Mouse (Mus musculus) lung, postnatal 0 days (tissue): ENCODE measurements around the gene D5Ertd579e. TPM values are rescaled to one million over a fixed set of nuclear protein-coding genes. Genes with fewer than 3 reads are reported as not detected.

Experiments
- ATAC-seq: fragments of 200-750 bp; cut with Nextera tagmentation; 2 replicates; pipeline ENCODE4 v1.8.0; 2017; ENCODE audit warnings: moderate library complexity
- DNase-seq: peaks from one replicate; pipeline ENCODE4 v3.0.0-alpha.2; 2016; ENCODE audit warnings: low spot score
- H3K27ac ChIP-seq: fragments of 300-500 bp; sonication (generic); 2 replicates; pipeline ENCODE4 v1.5.1; 2014; ENCODE audit warnings: antibody characterized with exemption, mild to moderate bottlenecking, low read length, mixed read lengths
- H3K27me3 ChIP-seq: fragments of 300-500 bp; sonication (generic); replicated peaks from 2 replicates; pipeline ENCODE4 v1.6.1; 2014; ENCODE audit warnings: low read length, mixed read lengths; ENCODE audit not compliant: insufficient read depth
- H3K36me3 ChIP-seq: fragments of 300-500 bp; sonication (generic); 2 replicates; pipeline ENCODE4 v1.6.1; 2014; ENCODE audit warnings: low read length, mixed read lengths; ENCODE audit not compliant: insufficient read depth
- H3K4me1 ChIP-seq: fragments of 300-500 bp; sonication (generic); 2 replicates; pipeline ENCODE4 v1.6.1; 2014; ENCODE audit warnings: antibody characterized with exemption, low read depth, low read length, mixed read lengths; ENCODE audit not compliant: insufficient read depth
- H3K4me2 ChIP-seq: fragments of 300-500 bp; sonication (generic); replicated peaks from 2 replicates; pipeline ENCODE4 v1.6.1; 2014; ENCODE audit warnings: low read depth, mild to moderate bottlenecking, low read length, moderate library complexity, mixed read lengths
- H3K4me3 ChIP-seq: fragments of 300-500 bp; sonication (generic); 2 replicates; pipeline ENCODE4 v1.5.1; 2014; ENCODE audit warnings: low read depth, low read length
- H3K9ac ChIP-seq: fragments of 300-500 bp; sonication (generic); replicated peaks from 2 replicates; pipeline ENCODE4 v1.6.1; 2014; ENCODE audit warnings: low read depth, mild to moderate bottlenecking
- H3K9me3 ChIP-seq: fragments of 300-500 bp; sonication (generic); 2 replicates; pipeline ENCODE4 v1.6.1; 2016; ENCODE audit warnings: low read length, mixed read lengths
- CTCF ChIP-seq: IDR thresholded peaks from 2 replicates; pipeline ENCODE4 v1.5.1; 2016; ENCODE audit warnings: antibody characterized with exemption, mild to moderate bottlenecking
- EP300 ChIP-seq: IDR thresholded peaks from 2 replicates; pipeline ENCODE4 v1.6.1; 2016; ENCODE audit warnings: antibody characterized with exemption, mild to moderate bottlenecking, control low read depth
- WGBS: fragments of 180-500 bp; shearing (Covaris S2); extraction: QIAGEN DNeasy Blood & Tissue Kit; methylation state at CpG from one replicate; pipeline ENCODE4 v1.1.7; 2014; 5-methylcytosine and 5-hydroxymethylcytosine counted together
- polyA plus RNA-seq: library from polyadenylated mRNA; unstranded; fragments of >200 nt; fragmentation: Nextera tagmentation; extraction: Ambion mirVana; gene quantifications from 2 replicates; pipeline ENCODE4 v1.2.1, GENCODE M21; 2015

Gene D5Ertd579e
- polyA plus RNA-seq, 1 experiment from 2014 or later: 14.6 TPM

- H3K9me3 ChIP-seq: no peaks in the 10 kb centered on the region
- no peaks in the 10 kb centered on the region for H3K4me1 ChIP-seq
- H3K4me3 ChIP-seq: no peak overlapping the region
- TF ChIP-seq EP300 (no peak), CTCF (no peak)
- no peak overlapping the region for H3K9ac ChIP-seq
- no peak overlapping the region for H3K4me2 ChIP-seq
- ATAC-seq (no peak), DNase-seq (no peak)
- H3K27me3 ChIP-seq: no peaks in the 10 kb centered on the region
- H3K27ac ChIP-seq: no peak overlapping the region
- 90% methylated on average over 4 of the region's 4 CpGs for WGBS
- peaks cover 14% of the 10 kb centered on the region for H3K36me3 ChIP-seq
These were observed 81.7 kb downstream of the D5Ertd579e start for GRCm38 (mm10) chr5:36614124-36614523.

GRCm38 (mm10) chr5:36608939-36609499 is 86.8 kb downstream of the D5Ertd579e start:
- ATAC-seq (no peak), DNase-seq (no peak)
- Histone ChIP-seq H3K27ac (no peak overlapping the region), H3K36me3 (no peaks in the 10 kb centered on the region), H3K4me3 (no peak overlapping the region), H3K4me2 (no peak overlapping the region), H3K9me3 (no peaks in the 10 kb centered on the region), H3K9ac (no peak overlapping the region), H3K27me3 (no peaks in the 10 kb centered on the region), H3K4me1 (no peaks in the 10 kb centered on the region)
- TF ChIP-seq EP300: no peak
- no peak for TF ChIP-seq CTCF
- WGBS: 85% methylated on average over 2 of the region's 2 CpGs

- H3K4me1 ChIP-seq: no peaks in the 10 kb centered on the region
- H3K27me3 ChIP-seq: no peaks in the 10 kb centered on the region
- peaks cover 11% of the 10 kb centered on the region; the same call in 1 of the 2 replicates for H3K36me3 ChIP-seq
- H3K27ac ChIP-seq: no peak overlapping the region
- no peak overlapping the region for H3K9ac ChIP-seq
- TF ChIP-seq CTCF (peak; percentile 76), EP300 (no peak)
- DNase-seq: no peak
- 78% methylated on average over 5 of the region's 5 CpGs for WGBS
- ATAC-seq: peak; percentile 47; the same call in 1 of the 2 replicates
- no peak overlapping the region for H3K4me3 ChIP-seq
- H3K9me3 ChIP-seq: no peaks in the 10 kb centered on the region
- no peak overlapping the region for H3K4me2 ChIP-seq
These were observed 92.8 kb downstream of the D5Ertd579e start for GRCm38 (mm10) chr5:36603031-36603430.

GRCm38 (mm10) chr5:36602028-36602427 is 93.8 kb downstream of the D5Ertd579e start:
- DNase-seq (no peak), ATAC-seq (no peak)
- TF ChIP-seq CTCF: no peak
- TF ChIP-seq EP300: no peak
- Histone ChIP-seq H3K4me2 (no peak overlapping the region), H3K4me3 (no peak overlapping the region), H3K4me1 (no peaks in the 10 kb centered on the region), H3K9me3 (no peaks in the 10 kb centered on the region), H3K27me3 (no peaks in the 10 kb centered on the region), H3K36me3 (peaks cover 11% of the 10 kb centered on the region; the same call in 1 of the 2 replicates), H3K9ac (no peak overlapping the region), H3K27ac (no peak overlapping the region)
- WGBS: 76% methylated on average over 9 of the region's 9 CpGs

GRCm38 (mm10) chr5:36601492-36601891 is 94.3 kb downstream of the D5Ertd579e start:
- Histone ChIP-seq H3K27ac (no peak overlapping the region), H3K4me3 (no peak overlapping the region), H3K4me1 (no peaks in the 10 kb centered on the region), H3K9ac (no peak overlapping the region), H3K36me3 (peaks cover 11% of the 10 kb centered on the region; the same call in 1 of the 2 replicates), H3K27me3 (no peaks in the 10 kb centered on the region), H3K9me3 (no peaks in the 10 kb centered on the region), H3K4me2 (no peak overlapping the region)
- no peak for DNase-seq
- ATAC-seq: no peak
- WGBS: 89% methylated on average over 7 of the region's 7 CpGs
- no peak for TF ChIP-seq EP300
- no peak for TF ChIP-seq CTCF

GRCm38 (mm10) chr5:36598883-36599282 is 96.9 kb downstream of the D5Ertd579e start:
- ATAC-seq (no peak), DNase-seq (no peak)
- Histone ChIP-seq H3K4me1 (no peaks in the 10 kb centered on the region), H3K27me3 (no peaks in the 10 kb centered on the region), H3K4me2 (no peak overlapping the region), H3K36me3 (peaks cover 11% of the 10 kb centered on the region; the same call in 1 of the 2 replicates), H3K27ac (no peak overlapping the region), H3K9me3 (no peaks in the 10 kb centered on the region), H3K9ac (no peak overlapping the region), H3K4me3 (no peak overlapping the region)
- TF ChIP-seq EP300 (no peak), CTCF (no peak)
- WGBS: 67% methylated on average over 1 of the region's 1 CpGs
